Mouse (Mus musculus) brain, embryonic 14.5 days (tissue): ENCODE measurements around the gene Osbpl3.

Source experiments
- CTCF ChIP-seq: fragments of 200-500 bp; IDR thresholded peaks from 2 replicates; pipeline ENCODE4 v1.5.1; 2012; ENCODE audit warnings: inconsistent platforms, mild to moderate bottlenecking, moderate library complexity, borderline replicate concordance; ENCODE audit not compliant: insufficient read depth, insufficient read length; ENCODE audit errors: extremely low read depth
- POLR2A ChIP-seq: fragments of 200-500 bp; IDR thresholded peaks from 2 replicates; pipeline ENCODE4 v1.6.1; 2012; ENCODE audit warnings: mild to moderate bottlenecking, inconsistent platforms, borderline replicate concordance; ENCODE audit not compliant: poor library complexity, insufficient read depth, insufficient read length, severe bottlenecking; ENCODE audit errors: extremely low read depth

DNA sequence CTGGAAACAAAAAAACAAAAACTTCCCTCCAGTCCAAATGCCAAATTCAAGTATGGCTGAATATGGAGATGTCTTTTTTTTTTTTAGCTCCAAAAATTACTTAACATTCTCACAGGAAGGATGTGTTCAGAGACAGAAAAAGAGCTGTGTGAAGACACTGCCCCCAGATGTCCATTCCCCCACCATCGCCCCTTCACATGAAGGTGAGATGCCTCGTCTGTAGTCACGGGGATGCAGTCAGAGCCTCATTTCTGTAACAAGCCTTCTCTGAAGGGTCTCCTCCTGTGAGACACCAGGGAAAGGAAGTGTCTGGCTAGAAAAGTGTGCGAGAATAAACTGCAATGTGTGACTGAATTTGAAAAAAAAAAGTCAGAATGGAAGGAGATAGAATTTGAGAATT is 53.1 kb downstream of the Osbpl3 start:
- TF ChIP-seq CTCF (no peak), POLR2A (no peak)
